Mouse (Mus musculus) heart, postnatal 0 days (tissue): ENCODE results near the gene Il6.

Experiments
- CTCF ChIP-seq: IDR thresholded peaks from 2 replicates; pipeline ENCODE4 v1.5.1; 2016; ENCODE audit warnings: antibody characterized with exemption, control low read depth, low read depth
- EP300 ChIP-seq: IDR thresholded peaks from 2 replicates; pipeline ENCODE4 v1.6.1; 2016; ENCODE audit warnings: antibody characterized with exemption, low read depth

DNA sequence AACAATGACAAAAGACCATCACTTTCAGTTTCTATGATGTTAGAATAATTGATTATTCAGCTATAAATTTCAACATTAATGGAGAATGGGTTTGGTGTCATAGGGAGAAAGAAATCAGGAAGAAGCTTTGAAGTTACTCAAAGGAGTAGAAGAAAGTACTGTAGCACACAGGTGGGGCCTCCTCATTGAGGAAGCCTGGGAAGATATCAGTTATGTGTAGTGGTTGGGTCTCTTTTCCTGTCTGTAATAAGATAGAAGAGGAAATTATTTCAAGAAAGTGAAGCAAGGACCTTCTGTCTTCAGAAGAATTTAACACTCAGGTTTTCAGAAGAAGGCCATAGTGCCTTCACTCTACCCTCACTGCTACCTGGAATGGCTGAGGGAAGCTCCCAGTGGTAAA is 38.8 kb upstream of the Il6 start:
- TF ChIP-seq EP300: no peak
- TF ChIP-seq CTCF: no peak
